Mouse (Mus musculus) bone marrow, adult 2 months (tissue): ENCODE measurements around the gene Nmur1. TPM values are rescaled to one million over a fixed set of nuclear protein-coding genes. Genes with fewer than 3 reads are reported as not detected.

ENCODE experiments used
- H3K27ac ChIP-seq: fragments of 200-500 bp; 2 replicates; pipeline ENCODE4 v1.5.1; 2012; ENCODE audit warnings: low read depth, mild to moderate bottlenecking, control low read depth, inconsistent platforms, low read length; ENCODE audit not compliant: control insufficient read depth, poor library complexity, insufficient read depth
- H3K4me1 ChIP-seq: fragments of 200-500 bp; 2 replicates; pipeline ENCODE4 v1.6.1; 2011; ENCODE audit warnings: low read length; ENCODE audit not compliant: control insufficient read depth, insufficient read depth
- H3K4me3 ChIP-seq: fragments of 200-500 bp; replicated peaks from 2 replicates; pipeline ENCODE3; 2011; ENCODE audit warnings: mild to moderate bottlenecking, low read depth, low read length, control low read depth; ENCODE audit not compliant: control insufficient read depth
- CTCF ChIP-seq: fragments of 200-500 bp; IDR thresholded peaks from 2 replicates; pipeline ENCODE4 v1.5.1; 2011; ENCODE audit warnings: low read length, control low read depth; ENCODE audit not compliant: control insufficient read depth, insufficient read depth
- POLR2A ChIP-seq: fragments of 200-500 bp; IDR thresholded peaks from 2 replicates; pipeline ENCODE4 v1.6.1; 2011; ENCODE audit warnings: low read depth, mild to moderate bottlenecking, control low read depth, low read length, borderline replicate concordance; ENCODE audit not compliant: control insufficient read depth
- WGBS: fragments of 180-500 bp; shearing (Covaris S2); methylation state at CpG from one replicate; pipeline ENCODE4 v1.1.7; 2018; 5-methylcytosine and 5-hydroxymethylcytosine counted together
- polyA plus RNA-seq: library from polyadenylated mRNA; stranded (reverse); fragments of >200 nt; gene quantifications from 2 replicates; pipeline ENCODE4 v1.2.4, GENCODE M21; 2011; ENCODE audit warnings: low replicate concordance; ENCODE audit not compliant: missing spikeins, insufficient read depth, insufficient read length

Nmur1 gene
- polyA plus RNA-seq, 1 experiment, result not detected

- H3K4me1 ChIP-seq, result peaks cover 6% of the 10 kb centered on the region; the same call in 1 of the 2 replicates
- WGBS, result 41% methylated on average over 6 of the region's 6 CpGs
These were observed 11.9 kb upstream of the Nmur1 start for GRCm38 (mm10) chr1:86438014-86438319.

DNA sequence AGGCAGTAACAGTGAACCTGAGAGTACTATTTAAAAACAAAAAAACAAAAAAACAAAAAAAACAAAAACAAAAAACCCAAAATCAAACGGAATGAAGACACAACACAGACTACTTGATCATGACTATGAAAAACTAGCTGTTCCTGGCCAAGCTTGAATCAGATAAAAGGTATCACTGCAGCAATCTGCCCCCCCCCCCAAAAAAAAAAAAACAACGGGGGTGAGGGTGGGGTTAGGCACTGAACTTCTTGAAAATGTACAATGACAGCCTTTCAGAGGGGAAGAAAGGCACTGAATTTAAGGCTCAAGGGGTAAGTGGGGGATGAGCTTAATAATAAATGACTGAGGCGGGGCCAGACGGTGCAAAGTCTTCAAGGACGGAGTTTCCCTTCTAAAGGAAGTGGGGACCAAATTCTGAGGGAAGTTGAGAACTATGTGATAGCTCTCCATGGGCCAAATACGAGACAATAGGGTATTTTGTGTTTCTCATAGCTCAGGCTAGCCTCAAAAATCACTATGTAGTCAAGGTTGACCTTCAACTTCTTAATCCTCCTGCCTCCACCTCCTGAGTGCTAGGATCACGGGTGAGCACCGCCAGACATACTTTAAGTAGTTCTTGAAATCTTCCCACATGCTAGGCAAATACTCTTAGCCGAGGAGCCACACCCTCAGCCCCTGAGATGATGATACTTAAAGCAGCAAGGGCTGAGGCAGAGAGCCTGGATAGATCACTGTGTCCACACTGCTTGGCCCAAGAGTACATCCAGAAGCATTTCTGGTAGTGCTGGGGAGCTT, 11.4 kb upstream of the Nmur1 start:
- Histone ChIP-seq H3K4me3 (no peak overlapping the region), H3K4me1 (peaks cover 6% of the 10 kb centered on the region; the same call in 1 of the 2 replicates), H3K27ac (no peak overlapping the region)
- no peak for TF ChIP-seq CTCF
- no peak for TF ChIP-seq POLR2A
- WGBS, result 39% methylated on average over 9 of the region's 9 CpGs

More at GRCm38 (mm10) chr1:86438014-86438319, 11.9 kb upstream of the Nmur1 start:
- TF ChIP-seq CTCF, result no peak
- no peak for TF ChIP-seq POLR2A
- no peak overlapping the region for H3K27ac ChIP-seq
- H3K4me3 ChIP-seq, result no peak overlapping the region

DNA sequence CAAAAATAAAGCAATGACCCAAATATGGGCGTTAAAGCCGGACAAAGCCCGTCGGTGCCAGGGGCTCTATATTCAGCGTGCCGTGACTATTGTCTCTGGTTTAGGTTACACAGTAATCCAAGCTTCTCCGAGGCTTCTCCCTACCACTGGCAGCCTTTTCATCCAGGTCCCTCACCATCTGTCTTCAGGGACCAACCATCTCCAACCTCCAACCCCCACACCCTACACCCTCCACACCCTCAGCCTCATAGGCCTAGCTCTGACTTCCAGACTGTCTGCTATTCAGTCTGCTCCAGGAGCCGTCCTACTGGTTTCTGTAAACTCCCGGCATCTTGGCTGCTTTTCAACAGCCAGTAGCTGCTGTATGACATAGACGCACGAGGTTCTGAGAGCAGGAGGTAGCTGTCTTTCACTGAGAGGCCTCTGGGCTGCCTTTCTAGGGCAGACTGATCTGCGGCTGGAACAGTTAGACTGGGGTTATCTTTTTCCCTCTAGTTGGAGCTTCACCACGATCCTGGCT, 9.3 kb upstream of the Nmur1 start:
- no peak for TF ChIP-seq CTCF
- TF ChIP-seq POLR2A, result no peak
- no peak overlapping the region for H3K4me3 ChIP-seq

DNA sequence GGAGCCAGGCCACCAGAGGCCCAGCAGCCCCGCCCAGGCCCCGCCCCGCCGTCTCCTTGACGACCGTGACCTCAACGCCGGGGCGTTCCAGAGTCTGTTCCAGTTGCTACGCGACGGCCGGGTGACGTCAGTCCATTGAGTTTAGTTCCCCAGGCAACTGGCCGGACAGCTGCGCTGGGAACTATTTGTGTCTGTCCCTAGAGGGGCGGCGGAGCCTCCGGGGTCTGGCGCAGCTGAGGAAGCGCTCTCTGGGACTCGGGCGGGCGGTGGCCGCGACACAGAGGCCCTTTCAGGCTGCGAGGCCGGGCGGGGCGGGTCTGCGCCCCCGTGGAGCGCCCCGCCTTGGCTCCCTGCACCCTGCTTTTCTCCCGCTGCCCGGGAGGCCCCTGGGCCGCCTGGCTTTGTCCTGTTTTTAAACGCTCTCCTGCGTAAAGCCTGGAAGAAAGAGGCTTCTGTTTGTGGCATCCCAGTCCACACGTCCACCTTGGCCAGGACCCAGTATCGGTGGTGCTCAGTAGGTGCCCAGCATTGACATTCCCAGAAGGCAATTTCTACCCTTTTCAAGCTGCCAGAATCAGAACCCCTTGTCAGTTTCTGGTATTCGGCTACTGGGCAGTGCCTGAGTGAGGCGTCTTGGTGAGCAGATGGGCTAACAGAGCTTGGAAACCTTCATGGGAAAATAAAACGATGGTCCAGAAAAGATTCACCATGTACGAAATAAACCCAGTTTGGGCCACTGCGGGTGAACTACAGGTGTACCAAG, 8.6 kb upstream of the Nmur1 start:
- WGBS, result 7% methylated on average over 46 of the region's 46 CpGs
- peaks cover 4% of the 10 kb centered on the region; the same call in 1 of the 2 replicates for H3K4me1 ChIP-seq

More for the DNA sequence above, 9.3 kb upstream of the Nmur1 start:
- peak overlapping the region; percentile 2; the same call in 1 of the 2 replicates for H3K27ac ChIP-seq
- H3K4me1 ChIP-seq, result peaks cover 5% of the 10 kb centered on the region; the same call in 1 of the 2 replicates
- 72% methylated on average over 13 of the region's 13 CpGs for WGBS

GRCm38 (mm10) chr1:86434001-86434400, 8.0 kb upstream of the Nmur1 start:
- TF ChIP-seq POLR2A (no peak), CTCF (no peak)
- Histone ChIP-seq H3K4me3 (peak overlapping the region; percentile 67), H3K27ac (peak overlapping the region; percentile 96), H3K4me1 (peaks cover 4% of the 10 kb centered on the region; the same call in 1 of the 2 replicates)
- under 1% methylated on average over 12 of the region's 12 CpGs for WGBS

More for the DNA sequence above, 8.6 kb upstream of the Nmur1 start:
- Histone ChIP-seq H3K4me3 (peak overlapping the region; percentile 57), H3K27ac (peak overlapping the region; percentile 93)
- TF ChIP-seq POLR2A (peak; percentile 54; the same call in 1 of the 2 replicates), CTCF (no peak)

DNA sequence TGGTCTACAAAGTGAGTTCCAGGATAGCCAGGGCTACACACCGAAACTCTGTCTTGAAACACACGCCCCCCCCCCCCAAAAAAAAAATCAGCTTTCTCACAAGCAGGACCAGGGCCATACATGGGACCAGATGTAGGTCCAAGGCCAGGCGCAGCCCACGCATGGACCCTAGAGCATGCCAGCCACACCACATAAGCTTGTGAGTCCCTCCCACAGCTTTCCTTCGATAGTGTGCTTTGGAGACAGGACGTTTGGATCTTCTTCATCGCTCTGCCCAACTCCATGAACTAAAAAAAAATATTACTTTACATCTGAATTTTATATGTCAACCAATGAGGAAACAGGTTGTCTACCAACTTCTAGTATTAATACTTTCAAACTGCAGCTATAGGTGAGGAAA, 7.3 kb upstream of the Nmur1 start:
- Histone ChIP-seq H3K27ac (peak overlapping the region; percentile 96; the same call in 1 of the 2 replicates), H3K4me1 (peaks cover 4% of the 10 kb centered on the region; the same call in 1 of the 2 replicates), H3K4me3 (no peak overlapping the region)
- 83% methylated on average over 7 of the region's 7 CpGs for WGBS
- no peak for TF ChIP-seq POLR2A
- TF ChIP-seq CTCF, result no peak

DNA sequence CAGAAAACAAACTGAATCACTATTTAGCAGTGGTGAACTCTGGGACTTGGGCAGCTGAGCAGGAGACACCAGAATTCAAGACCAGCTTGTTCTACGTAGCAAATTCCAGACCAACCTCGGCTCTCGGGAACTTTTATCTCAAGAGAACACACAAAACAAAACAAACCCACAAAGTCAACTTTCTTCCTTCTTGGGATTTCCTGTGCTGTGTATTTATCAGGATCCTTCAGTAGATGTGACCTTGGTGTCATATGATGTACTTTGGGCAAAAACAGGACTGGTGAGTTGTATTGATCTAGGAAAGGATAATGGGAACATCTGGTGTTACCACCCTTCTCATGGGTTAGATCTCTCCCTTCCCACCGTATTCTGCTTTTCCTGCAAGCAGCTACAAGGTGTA, 6.8 kb upstream of the Nmur1 start:
- peaks cover 4% of the 10 kb centered on the region; the same call in 1 of the 2 replicates for H3K4me1 ChIP-seq
- H3K4me3 ChIP-seq, result no peak overlapping the region
- no peak overlapping the region for H3K27ac ChIP-seq
- TF ChIP-seq POLR2A (no peak), CTCF (no peak)
- 35% methylated on average over 4 of the region's 4 CpGs for WGBS

DNA sequence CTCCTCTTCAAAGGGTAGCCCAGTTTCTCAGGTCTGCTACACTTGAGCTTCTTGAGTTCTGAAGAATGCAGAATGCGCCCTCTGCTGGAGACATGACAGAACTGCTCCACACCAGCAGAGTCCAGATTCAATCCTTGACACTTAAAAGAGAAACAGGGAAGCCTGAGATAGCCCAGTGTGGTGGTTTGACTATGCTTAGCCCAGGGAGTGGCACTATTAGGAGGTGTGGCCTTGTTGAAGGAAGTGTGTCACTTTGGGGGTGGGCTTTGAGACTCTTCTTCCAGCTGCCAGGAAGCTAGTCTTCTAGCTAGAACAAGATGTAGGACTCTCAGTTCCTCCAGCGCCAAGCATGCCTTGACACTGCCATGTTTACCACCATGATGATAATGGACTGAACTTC, 4.0 kb upstream of the Nmur1 start:
- TF ChIP-seq CTCF, result peak; percentile 81
- no peak for TF ChIP-seq POLR2A
- WGBS, result 44% methylated on average over 2 of the region's 2 CpGs
- H3K4me1 ChIP-seq, result peaks cover 4% of the 10 kb centered on the region; the same call in 1 of the 2 replicates
- H3K4me3 ChIP-seq, result no peak overlapping the region
- no peak overlapping the region for H3K27ac ChIP-seq
